Mouse (Mus musculus) urinary bladder, postnatal 0 days (tissue): ENCODE measurements around the gene Gm4513. TPM values are rescaled to one million over a fixed set of nuclear protein-coding genes. Genes with fewer than 3 reads are reported as not detected.

Experiments used
- polyA plus RNA-seq: library from polyadenylated mRNA; unstranded; fragments of >200 nt; fragmentation: Nextera tagmentation; extraction: Ambion mirVana; gene quantifications from 2 replicates; pipeline ENCODE4 v1.2.1, GENCODE M21; 2015

Gene Gm4513
- polyA plus RNA-seq, result not detected in 2 replicates

GRCm38 (mm10) chr7:20598921-20599320 lies at the start of gene Gm4513:
Gene Gm4513, minus strand, starts transcription at chr7:20599021.

GRCm38 (mm10) chr7:20576141-20576540 lies 22.7 kb downstream of the Gm4513 start, which contains the start of gene Gm4141:
Gene Gm4141, minus strand, starts transcription at chr7:20576241.

GRCm38 (mm10) chr7:20545657-20546056 lies 53.2 kb downstream of the Gm4513 start, which contains the start of gene Gm5726:
Gene Gm5726, minus strand, starts transcription at chr7:20545757.

Other genes with a start within 250 kb of the Gm4513 start
- gene Gm5728, start 223.6 kb downstream of the Gm4513 start, polyA plus RNA-seq, result not detected in 2 replicates
- gene Vmn1r100, start 181.1 kb downstream of the Gm4513 start, polyA plus RNA-seq, result not detected in 2 replicates
- not detected in 2 replicates for gene Vmn1r101, start 156.4 kb downstream of the Gm4513 start, polyA plus RNA-seq
- not detected in 2 replicates for gene Gm10670, start 124.1 kb downstream of the Gm4513 start, polyA plus RNA-seq
- gene Vmn1r103, start 88.5 kb downstream of the Gm4513 start, polyA plus RNA-seq, result not detected in 2 replicates
- not detected in 2 replicates for gene Vmn1r104, start 65.2 kb downstream of the Gm4513 start, polyA plus RNA-seq
- not detected in 2 replicates for gene Gm5726, start 53.3 kb downstream of the Gm4513 start, polyA plus RNA-seq
- gene Gm4141, start 22.8 kb downstream of the Gm4513 start, polyA plus RNA-seq, result not detected in 2 replicates
- gene Vmn1r107, start 69.9 kb upstream of the Gm4513 start, polyA plus RNA-seq, result not detected in 2 replicates
- gene Vmn1r111, start 104.2 kb upstream of the Gm4513 start, polyA plus RNA-seq, result not detected in 2 replicates
- not detected in 2 replicates for gene Gm10668, start 131.6 kb upstream of the Gm4513 start, polyA plus RNA-seq
- gene Vmn1r112, start 172.2 kb upstream of the Gm4513 start, polyA plus RNA-seq, result not detected in 2 replicates
- not detected in 2 replicates for gene Vmn1r113, start 188.3 kb upstream of the Gm4513 start, polyA plus RNA-seq
- gene Vmn1r114, start 213.2 kb upstream of the Gm4513 start, polyA plus RNA-seq, result not detected in 2 replicates
- gene Vmn1r115, start 246.0 kb upstream of the Gm4513 start, polyA plus RNA-seq, result not detected in 2 replicates